Mouse (Mus musculus) ES-E14 (cell line): Measurements from ENCODE around the gene Foxo6. TPM values are rescaled to one million over a fixed set of nuclear protein-coding genes. Genes with fewer than 3 reads are reported as not detected.

Experiments used
- DNase-seq: peaks from one replicate; pipeline ENCODE4 v3.0.0-alpha.2; 2013; ENCODE audit warnings: low read depth, low spot score
- H3K27ac ChIP-seq: 2 replicates; pipeline ENCODE4 v1.5.1; 2012; ENCODE audit warnings: low read depth, mild to moderate bottlenecking, low read length, moderate library complexity, mixed read lengths; ENCODE audit not compliant: poor library complexity, insufficient read depth, severe bottlenecking
- H3K36me3 ChIP-seq: 2 replicates; pipeline ENCODE4 v1.6.1; 2012; ENCODE audit warnings: mild to moderate bottlenecking, low read length, moderate library complexity, mixed read lengths; ENCODE audit not compliant: control insufficient read depth, poor library complexity, insufficient read depth, severe bottlenecking
- H3K4me1 ChIP-seq, 2 experiments: fragments of 150-350 bp in 1 of 2; sonication (generic) in 1 of 2; 2 replicates each; pipeline ENCODE4 v1.6.1; 2012; ENCODE audit warnings: low read length in 2 of 2, mild to moderate bottlenecking in 1 of 2, mixed read lengths in 1 of 2; ENCODE audit not compliant: control insufficient read depth in 2 of 2, insufficient read depth in 2 of 2, poor library complexity in 1 of 2
- H3K4me3 ChIP-seq, 2 experiments: fragments of 150-350 bp in 1 of 2; sonication (generic) in 1 of 2; 2 replicates each; pipeline ENCODE4 v1.5.1; 2012; ENCODE audit warnings: low read length in 2 of 2, low read depth in 1 of 2, mild to moderate bottlenecking in 1 of 2, mixed read lengths in 1 of 2; ENCODE audit not compliant: insufficient read depth in 1 of 2, poor library complexity in 1 of 2, severe bottlenecking in 1 of 2
- H3K9ac ChIP-seq: 2 replicates; pipeline ENCODE4 v1.6.1; 2012; ENCODE audit warnings: low read depth, mild to moderate bottlenecking, low read length, mixed read lengths; ENCODE audit not compliant: poor library complexity, insufficient read depth, severe bottlenecking
- H3K9me3 ChIP-seq: fragments of 150-350 bp; sonication (generic); 2 replicates; pipeline ENCODE4 v1.6.1; 2012; ENCODE audit warnings: low read depth, mild to moderate bottlenecking, low read length; ENCODE audit not compliant: control insufficient read depth, insufficient read depth
- CHD2 ChIP-seq: IDR thresholded peaks from 2 replicates; pipeline ENCODE4 v1.6.1; 2014; ENCODE audit warnings: mild to moderate bottlenecking, low read depth, low read length, inconsistent platforms
- HCFC1 ChIP-seq: IDR thresholded peaks from 2 replicates; pipeline ENCODE4 v1.6.1; 2012; ENCODE audit warnings: low read length, inconsistent platforms, borderline replicate concordance; ENCODE audit not compliant: insufficient read depth
- MAFK ChIP-seq: IDR thresholded peaks from 2 replicates; pipeline ENCODE4 v1.6.1; 2014; ENCODE audit warnings: mild to moderate bottlenecking, low read depth, low read length, inconsistent platforms; ENCODE audit not compliant: insufficient read depth
- ZC3H11A ChIP-seq: IDR thresholded peaks from 2 replicates; pipeline ENCODE4 v1.6.1; 2012; ENCODE audit warnings: low read depth, mild to moderate bottlenecking, inconsistent platforms, low read length, borderline replicate concordance
- ZNF384 ChIP-seq: IDR thresholded peaks from 2 replicates; pipeline ENCODE4 v1.6.1; 2012; ENCODE audit warnings: low read depth, low read length, inconsistent platforms
- in situ Hi-C, 2 experiments: fragments of 600-800 bp; cut with MboI; formaldehyde crosslinking; loops; one replicate each; pipeline ENCODE4 v1.15.1; 2025; ENCODE audit warnings: low sequenced_read_pairs in 2 of 2, inconsistent platforms in 1 of 2; ENCODE audit not compliant: unreplicated experiment in 2 of 2
- total RNA-seq: library from RNA; depleted of rRNA; stranded (reverse); fragments of 300-350 nt; gene quantifications from 2 replicates; pipeline ENCODE4 v1.2.3, GENCODE M21; 2012; rRNA removed

The Foxo6 gene
- total RNA-seq, 1 experiment: 0.98 TPM

GRCm38 (mm10) chr4:120223108-120223745 lies 63.9 kb downstream of the Foxo6 start:
- in situ Hi-C loops: loop anchor here in 1 of 2 experiments (10.0 kb wide), 1 partner anchor 102 kb away; no protein-coding TSS in a partner anchor

GRCm38 (mm10) chr4:120221708-120222107 lies 65.4 kb downstream of the Foxo6 start:
- Histone ChIP-seq H3K9ac (no peak overlapping the region), H3K36me3 (no peaks in the 10 kb centered on the region), H3K4me1 (peaks cover 0 to under 1% of the 10 kb centered on the region in 2 experiments; a peak in 2 of 4 replicates), H3K27ac (no peak overlapping the region), H3K4me3 (no peak overlapping the region), H3K9me3 (no peaks in the 10 kb centered on the region)
- DNase-seq: no peak
- TF ChIP-seq ZC3H11A: no peak
- TF ChIP-seq CHD2: no peak
- no peak for TF ChIP-seq HCFC1
- no peak for TF ChIP-seq MAFK
- TF ChIP-seq ZNF384: no peak
- in situ Hi-C loops: loop anchor here in 1 of 2 experiments (10.0 kb wide), 1 partner anchor 103 kb away; no protein-coding TSS in a partner anchor

More at GRCm38 (mm10) chr4:120223108-120223745, 63.9 kb downstream of the Foxo6 start:
- Histone ChIP-seq H3K4me3 (no peak overlapping the region), H3K9ac (no peak overlapping the region), H3K4me1 (no peaks in the 10 kb centered on the region), H3K36me3 (no peaks in the 10 kb centered on the region), H3K9me3 (no peaks in the 10 kb centered on the region), H3K27ac (no peak overlapping the region)
- TF ChIP-seq CHD2 (no peak), HCFC1 (no peak), ZNF384 (no peak), ZC3H11A (no peak), MAFK (no peak)
- no peak for DNase-seq

GRCm38 (mm10) chr4:120218878-120219277 lies 68.3 kb downstream of the Foxo6 start:
- no peak for DNase-seq
- in situ Hi-C loops: no loop called here

More at GRCm38 (mm10) chr4:120218878-120219277, 68.3 kb downstream of the Foxo6 start:
- no peak for TF ChIP-seq ZC3H11A
- Histone ChIP-seq H3K4me3 (no peak overlapping the region), H3K9me3 (no peaks in the 10 kb centered on the region), H3K27ac (no peak overlapping the region), H3K36me3 (no peaks in the 10 kb centered on the region), H3K4me1 (peaks cover 0 to 6% of the 10 kb centered on the region in 2 experiments; a peak in 2 of 4 replicates), H3K9ac (no peak overlapping the region)

Other genes with a start within 250 kb of the Foxo6 start
- gene AL607142.1, start 222.4 kb downstream of the Foxo6 start, total RNA-seq: not detected in 2 replicates
- 0.62 and 0.69 TPM in 2 replicates for gene Edn2, start 126.1 kb downstream of the Foxo6 start, total RNA-seq
- 7.7 and 8.6 TPM in 2 replicates for gene Scmh1, start 117.9 kb upstream of the Foxo6 start, total RNA-seq
- gene Slfnl1, start 244.9 kb upstream of the Foxo6 start, total RNA-seq: 0.48 TPM in 1 of 2 replicates, not detected in the other